Mouse (Mus musculus): ENCODE measurements around the gene Slc25a36. TPM values are rescaled to one million over a fixed set of nuclear protein-coding genes. Genes with fewer than 3 reads are reported as not detected.
A peak's percentile ranks its signal among the peaks of the same experiment; 100 is the strongest.

Gene Slc25a36
- polyA plus RNA-seq, 1 experiment from 2014 or later: 59.1 TPM

DNA sequence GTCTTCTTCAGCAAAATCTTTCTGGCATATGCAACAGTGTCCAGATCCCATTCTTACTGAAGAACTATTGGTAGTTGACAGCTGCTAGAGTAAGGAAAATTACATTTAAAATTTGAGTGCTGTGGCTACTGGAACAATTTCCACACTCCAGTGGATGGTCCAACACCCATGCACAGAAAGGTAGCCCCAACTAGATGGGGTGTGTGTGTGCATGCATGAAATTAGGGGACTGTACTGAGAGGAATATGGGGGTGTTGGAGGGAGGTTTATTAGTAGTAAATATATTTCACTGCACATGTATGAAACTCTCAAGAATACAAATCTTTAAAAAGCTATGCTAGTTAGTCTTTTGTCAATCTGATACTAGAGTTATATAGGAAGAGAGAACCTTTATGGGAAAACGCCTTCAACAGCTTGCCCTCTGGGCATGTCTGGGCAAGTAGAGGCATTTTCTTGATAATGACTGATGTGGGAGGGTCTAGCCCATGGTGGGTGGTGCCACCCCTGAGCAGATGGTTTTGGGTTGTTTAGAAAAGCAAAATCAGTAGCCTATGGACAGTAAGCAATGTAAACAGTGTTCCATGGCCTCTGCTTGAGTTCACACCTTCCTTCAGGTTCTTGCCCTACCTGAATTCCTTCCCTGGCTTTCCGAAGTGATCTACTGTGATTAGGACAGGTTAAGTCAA lies 7.4 kb downstream of the Slc25a36 start:
- H3K36me3 ChIP-seq (ENCODE audit: insufficient read depth, low read length): peaks cover 8% of the 10 kb centered on the region; the same call in 1 of the 2 replicates
- no peaks in the 10 kb centered on the region; the same call in 1 of the 2 replicates for H3K4me1 ChIP-seq (replicated peaks; ENCODE audit: insufficient read depth, low read length)
- H3K27me3 ChIP-seq (ENCODE audit: insufficient read depth, low read length): no peaks in the 10 kb centered on the region
- H3K4me2 ChIP-seq (ENCODE audit: low read length): no peak overlapping the region
- no peak overlapping the region for H3K9ac ChIP-seq (ENCODE audit: low read depth, low read length)
- no peak overlapping the region for H3K27ac ChIP-seq
- no peak for TF ChIP-seq CTCF (IDR thresholded peaks at IDR 0.05; ENCODE audit: low read depth)
- WGBS: 78% methylated on average over 2 of the region's 2 CpGs
- DNase-seq (ENCODE audit: low spot score) (no peak), ATAC-seq (replicated peaks; ENCODE audit: low FRiP score, low read depth) (no peak)
- no peaks in the 10 kb centered on the region for H3K9me3 ChIP-seq (replicated peaks; ENCODE audit: low read length)
- H3K4me3 ChIP-seq (replicated peaks; ENCODE audit: low read depth, low read length): no peak overlapping the region

- Histone ChIP-seq H3K4me1 (replicated peaks; ENCODE audit: insufficient read depth, low read length) (no peaks in the 10 kb centered on the region), H3K9me3 (replicated peaks; ENCODE audit: low read length) (no peaks in the 10 kb centered on the region), H3K36me3 (ENCODE audit: insufficient read depth, low read length) (peaks cover 32% of the 10 kb centered on the region), H3K9ac (ENCODE audit: low read depth, low read length) (no peak overlapping the region), H3K27ac (no peak overlapping the region), H3K4me2 (ENCODE audit: low read length) (no peak overlapping the region), H3K4me3 (replicated peaks; ENCODE audit: low read depth, low read length) (no peak overlapping the region), H3K27me3 (ENCODE audit: insufficient read depth, low read length) (no peaks in the 10 kb centered on the region)
- WGBS: 76% methylated on average over 4 of the region's 4 CpGs
- no peak for DNase-seq (ENCODE audit: low spot score)
- no peak for ATAC-seq (replicated peaks; ENCODE audit: low FRiP score, low read depth)
- no peak for TF ChIP-seq CTCF (IDR thresholded peaks at IDR 0.05; ENCODE audit: low read depth)
Observed at GRCm38 (mm10) chr9:97098985-97099384, 12.0 kb downstream of the Slc25a36 start.

DNA sequence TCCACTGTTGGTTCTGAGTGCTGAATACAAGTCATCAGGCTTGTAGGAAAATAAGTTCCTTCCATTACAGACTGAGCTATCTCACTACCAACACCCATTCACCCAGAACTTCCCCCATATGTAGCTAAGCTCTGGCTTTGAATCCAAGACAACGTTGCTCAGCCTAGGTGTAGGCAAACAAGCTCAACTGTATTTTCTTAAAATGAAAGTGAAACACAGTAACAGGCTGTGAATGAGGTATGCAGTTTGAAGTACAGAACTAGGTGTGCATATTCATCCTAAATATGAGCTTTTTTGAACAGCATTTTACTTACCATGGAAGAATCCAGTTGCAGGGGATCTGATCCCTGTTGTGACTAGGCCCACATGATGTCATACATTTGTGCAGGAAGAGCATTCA lies 14.8 kb downstream of the Slc25a36 start:
- no peak overlapping the region for H3K4me3 ChIP-seq (replicated peaks; ENCODE audit: low read depth, low read length)
- no peaks in the 10 kb centered on the region for H3K27me3 ChIP-seq (ENCODE audit: insufficient read depth, low read length)
- no peaks in the 10 kb centered on the region for H3K4me1 ChIP-seq (replicated peaks; ENCODE audit: insufficient read depth, low read length)
- H3K9ac ChIP-seq (ENCODE audit: low read depth, low read length): no peak overlapping the region
- DNase-seq (ENCODE audit: low spot score) (no peak), ATAC-seq (replicated peaks; ENCODE audit: low FRiP score, low read depth) (no peak)
- H3K4me2 ChIP-seq (ENCODE audit: low read length): no peak overlapping the region
- TF ChIP-seq CTCF (IDR thresholded peaks at IDR 0.05; ENCODE audit: low read depth): no peak
- peaks cover 45% of the 10 kb centered on the region for H3K36me3 ChIP-seq (ENCODE audit: insufficient read depth, low read length)
- no peak overlapping the region for H3K27ac ChIP-seq
- WGBS: 91% methylated on average over 1 of the region's 1 CpGs
- H3K9me3 ChIP-seq (replicated peaks; ENCODE audit: low read length): no peaks in the 10 kb centered on the region

DNA sequence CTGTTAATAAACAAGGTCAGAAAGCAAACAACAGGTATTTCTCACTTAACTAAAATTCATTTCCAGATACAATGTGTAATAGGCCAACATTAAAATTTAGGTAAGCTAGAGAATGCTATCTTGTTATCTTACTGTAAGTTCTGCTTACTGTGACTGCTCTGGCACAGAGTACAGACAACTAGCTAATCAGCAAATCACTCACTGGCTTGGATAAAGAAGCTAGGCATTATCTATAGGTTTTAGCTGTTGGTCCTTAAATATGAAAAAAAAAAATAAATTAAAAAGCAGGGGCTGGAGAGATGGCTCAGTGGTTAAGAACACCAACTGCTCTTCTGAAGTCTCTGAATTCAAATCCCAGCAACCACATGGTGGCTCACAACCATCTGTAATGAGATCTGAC lies 23.1 kb downstream of the Slc25a36 start:
- H3K4me3 ChIP-seq (replicated peaks; ENCODE audit: low read depth, low read length): no peak overlapping the region
- DNase-seq (ENCODE audit: low spot score) (no peak), ATAC-seq (replicated peaks; ENCODE audit: low FRiP score, low read depth) (no peak)
- no peak overlapping the region for H3K9ac ChIP-seq (ENCODE audit: low read depth, low read length)
- no peaks in the 10 kb centered on the region for H3K9me3 ChIP-seq (replicated peaks; ENCODE audit: low read length)
- no peak overlapping the region for H3K27ac ChIP-seq
- no peak overlapping the region for H3K4me2 ChIP-seq (ENCODE audit: low read length)
- H3K36me3 ChIP-seq (ENCODE audit: insufficient read depth, low read length): peaks cover 27% of the 10 kb centered on the region
- no peaks in the 10 kb centered on the region for H3K4me1 ChIP-seq (replicated peaks; ENCODE audit: insufficient read depth, low read length)
- no peak for TF ChIP-seq CTCF (IDR thresholded peaks at IDR 0.05; ENCODE audit: low read depth)
- no peaks in the 10 kb centered on the region for H3K27me3 ChIP-seq (ENCODE audit: insufficient read depth, low read length)

DNA sequence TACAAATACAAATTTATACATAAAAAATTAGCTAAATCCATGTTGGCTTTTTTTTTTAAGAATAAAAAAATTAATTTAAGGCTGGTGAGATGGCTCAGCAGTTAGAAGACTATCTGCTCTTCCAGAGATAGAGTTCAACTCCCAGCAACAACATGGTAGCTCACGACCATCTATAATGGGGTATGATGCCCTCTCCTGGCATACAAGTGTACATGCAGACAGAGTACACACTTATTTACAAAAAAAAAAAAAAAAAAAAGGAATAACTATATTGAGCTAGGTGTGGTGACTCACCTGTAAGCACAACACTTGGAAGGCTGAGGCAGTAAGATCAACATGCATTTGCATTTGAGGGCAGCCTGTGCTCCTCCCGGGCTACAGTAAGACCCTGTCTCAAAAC lies 26.3 kb downstream of the Slc25a36 start:
- 83% methylated on average over 2 of the region's 2 CpGs for WGBS
- no peak for DNase-seq (ENCODE audit: low spot score)
- Histone ChIP-seq H3K27ac (no peak overlapping the region), H3K4me3 (replicated peaks; ENCODE audit: low read depth, low read length) (no peak overlapping the region), H3K4me2 (ENCODE audit: low read length) (no peak overlapping the region), H3K4me1 (replicated peaks; ENCODE audit: insufficient read depth, low read length) (no peaks in the 10 kb centered on the region), H3K9ac (ENCODE audit: low read depth, low read length) (no peak overlapping the region), H3K9me3 (replicated peaks; ENCODE audit: low read length) (no peaks in the 10 kb centered on the region), H3K27me3 (ENCODE audit: insufficient read depth, low read length) (no peaks in the 10 kb centered on the region), H3K36me3 (ENCODE audit: insufficient read depth, low read length) (peaks cover 26% of the 10 kb centered on the region)
- ATAC-seq (replicated peaks; ENCODE audit: low FRiP score, low read depth): no peak
- TF ChIP-seq CTCF (IDR thresholded peaks at IDR 0.05; ENCODE audit: low read depth): peak; percentile 34; the same call in 1 of the 2 replicates

- peaks cover 30% of the 10 kb centered on the region for H3K36me3 ChIP-seq (ENCODE audit: insufficient read depth, low read length)
- DNase-seq (ENCODE audit: low spot score): no peak
- H3K4me1 ChIP-seq (replicated peaks; ENCODE audit: insufficient read depth, low read length): no peaks in the 10 kb centered on the region
- ATAC-seq (replicated peaks; ENCODE audit: low FRiP score, low read depth): no peak
- TF ChIP-seq CTCF (IDR thresholded peaks at IDR 0.05; ENCODE audit: low read depth): peak; percentile 5; the same call in 1 of the 2 replicates
- no peak overlapping the region for H3K4me2 ChIP-seq (ENCODE audit: low read length)
- no peak overlapping the region for H3K4me3 ChIP-seq (replicated peaks; ENCODE audit: low read depth, low read length)
- no peak overlapping the region for H3K9ac ChIP-seq (ENCODE audit: low read depth, low read length)
- 80% methylated on average over 4 of the region's 4 CpGs for WGBS
- no peaks in the 10 kb centered on the region for H3K9me3 ChIP-seq (replicated peaks; ENCODE audit: low read length)
- no peaks in the 10 kb centered on the region for H3K27me3 ChIP-seq (ENCODE audit: insufficient read depth, low read length)
- H3K27ac ChIP-seq: no peak overlapping the region
Observed at GRCm38 (mm10) chr9:97081106-97081862, 29.7 kb downstream of the Slc25a36 start.
